Mouse (Mus musculus) liver, embryonic 14.5 days (tissue): Measurements from ENCODE around the gene Mbd4.

Source experiments
- CTCF ChIP-seq: IDR thresholded peaks from 2 replicates; pipeline ENCODE4 v1.5.1; 2016; ENCODE audit warnings: antibody characterized with exemption, low read depth, control low read depth
- EP300 ChIP-seq: IDR thresholded peaks from 2 replicates; pipeline ENCODE4 v1.6.1; 2016; ENCODE audit warnings: antibody characterized with exemption, low read depth

GRCm38 (mm10) chr6:115807464-115808195, 45.5 kb downstream of the Mbd4 start:
- TF ChIP-seq EP300 (no peak), CTCF (no peak)
